Mouse (Mus musculus): ENCODE data around the gene Car10. TPM values are rescaled to one million over a fixed set of nuclear protein-coding genes. Genes with fewer than 3 reads are reported as not detected.

Gene Car10
- polyA plus RNA-seq (2012; fragmentation: generic; extraction: Trizol) = not detected

- peaks cover 7% of the 10 kb centered on the region for H3K27me3 ChIP-seq (ENCODE audit: control insufficient read depth, insufficient read depth, insufficient read length)
- no peak within 1 kb of the TSS for H3K4me3 ChIP-seq
- no peaks in the 10 kb centered on the region for H3K36me3 ChIP-seq (ENCODE audit: control insufficient read depth, insufficient read depth)
- no peak within 1 kb of the TSS for H3ac ChIP-seq (ENCODE audit: control insufficient read depth, insufficient read length)
- TF ChIP-seq POLR2A (IDR thresholded peaks at IDR 0.05; ENCODE audit: insufficient read length, low read depth) = no peak
- TF ChIP-seq POLR2AphosphoS2 (IDR thresholded peaks at IDR 0.05; ENCODE audit: insufficient read length, low read depth) = no peak
- no peak for TF ChIP-seq USF1 (IDR thresholded peaks at IDR 0.05; ENCODE audit: low read depth)
- no peak for TF ChIP-seq MYOD1 (IDR thresholded peaks at IDR 0.05; ENCODE audit: control insufficient read depth in 1 of 3, insufficient read length in 2 of 3, low read depth in 2 of 3)
- no peak for TF ChIP-seq TCF12 (IDR thresholded peaks at IDR 0.05; ENCODE audit: insufficient read depth, poor library complexity, severe bottlenecking)
- TF ChIP-seq SRF (IDR thresholded peaks at IDR 0.05; ENCODE audit: control insufficient read depth, insufficient read length, low read depth) = no peak
- no peak for TF ChIP-seq MAX (IDR thresholded peaks at IDR 0.05; ENCODE audit: low read depth)
- TF ChIP-seq CEBPB (IDR thresholded peaks at IDR 0.05; ENCODE audit: insufficient read depth, poor library complexity, severe bottlenecking) = no peak
- H3K79me2 ChIP-seq (ENCODE audit: control insufficient read depth, insufficient read depth) = no peaks in the 10 kb centered on the region
- H3K4me2 ChIP-seq (ENCODE audit: low read depth) = no peak within 1 kb of the TSS
Measured at GRCm38 (mm10) chr11:93097941-93098828, at the start of gene Car10. Car10 (plus strand) TSS chr11:93098028.

- H3K79me2 ChIP-seq (ENCODE audit: control insufficient read depth, insufficient read depth) = no peaks in the 10 kb centered on the region
- H3K4me3 ChIP-seq = no peak overlapping the region
- TF ChIP-seq E2F4 (IDR thresholded peaks at IDR 0.05; ENCODE audit: insufficient read depth) (no peak), TCF3 (IDR thresholded peaks at IDR 0.05; ENCODE audit: insufficient read length, low read depth) (no peak), MYOG (IDR thresholded peaks at IDR 0.05; ENCODE audit: control insufficient read depth in 1 of 3, insufficient read depth in 1 of 3, insufficient read length in 2 of 3, low read depth in 2 of 3) (no peak), POLR2AphosphoS2 (IDR thresholded peaks at IDR 0.05; ENCODE audit: insufficient read length, low read depth) (no peak), POLR2A (IDR thresholded peaks at IDR 0.05; ENCODE audit: insufficient read length, low read depth) (no peak)
- H3K27me3 ChIP-seq (ENCODE audit: control insufficient read depth, insufficient read depth, insufficient read length) = no peaks in the 10 kb centered on the region
- H3K36me3 ChIP-seq (ENCODE audit: control insufficient read depth, insufficient read depth) = no peaks in the 10 kb centered on the region
- no peak overlapping the region for H3K4me2 ChIP-seq (ENCODE audit: low read depth)
- H3ac ChIP-seq (ENCODE audit: control insufficient read depth, insufficient read length) = no peak overlapping the region
Measured at GRCm38 (mm10) chr11:93065021-93065420, 32.8 kb upstream of the Car10 start.

GRCm38 (mm10) chr11:93065656-93066181 lies 32.1 kb upstream of the Car10 start:
- no peak overlapping the region for H3K4me3 ChIP-seq
- no peak overlapping the region for H3ac ChIP-seq (ENCODE audit: control insufficient read depth, insufficient read length)
- no peaks in the 10 kb centered on the region for H3K27me3 ChIP-seq (ENCODE audit: control insufficient read depth, insufficient read depth, insufficient read length)
- H3K36me3 ChIP-seq (ENCODE audit: control insufficient read depth, insufficient read depth) = no peaks in the 10 kb centered on the region
- H3K4me2 ChIP-seq (ENCODE audit: low read depth) = no peak overlapping the region
- H3K79me2 ChIP-seq (ENCODE audit: control insufficient read depth, insufficient read depth) = no peaks in the 10 kb centered on the region
- no peak for TF ChIP-seq TCF3 (IDR thresholded peaks at IDR 0.05; ENCODE audit: insufficient read length, low read depth)
- TF ChIP-seq MAX (IDR thresholded peaks at IDR 0.05; ENCODE audit: low read depth) = no peak
- no peak for TF ChIP-seq MYOD1 (IDR thresholded peaks at IDR 0.05; ENCODE audit: control insufficient read depth in 1 of 3, insufficient read length in 2 of 3, low read depth in 2 of 3)
- TF ChIP-seq SRF (IDR thresholded peaks at IDR 0.05; ENCODE audit: control insufficient read depth, insufficient read length, low read depth) = no peak

GRCm38 (mm10) chr11:93095588-93095987 lies 2.2 kb upstream of the Car10 start:
- no peak overlapping the region for H3K4me2 ChIP-seq (ENCODE audit: low read depth)
- H3K27me3 ChIP-seq (ENCODE audit: control insufficient read depth, insufficient read depth, insufficient read length) = peaks cover 7% of the 10 kb centered on the region
- H3K4me3 ChIP-seq = no peak overlapping the region
- H3ac ChIP-seq (ENCODE audit: control insufficient read depth, insufficient read length) = no peak overlapping the region
- H3K36me3 ChIP-seq (ENCODE audit: control insufficient read depth, insufficient read depth) = no peaks in the 10 kb centered on the region
- no peaks in the 10 kb centered on the region for H3K79me2 ChIP-seq (ENCODE audit: control insufficient read depth, insufficient read depth)
- TF ChIP-seq POLR2A (IDR thresholded peaks at IDR 0.05; ENCODE audit: insufficient read length, low read depth) (no peak), MYOD1 (IDR thresholded peaks at IDR 0.05; ENCODE audit: control insufficient read depth in 1 of 3, insufficient read length in 2 of 3, low read depth in 2 of 3) (no peak), MAX (IDR thresholded peaks at IDR 0.05; ENCODE audit: low read depth) (no peak), REST (IDR thresholded peaks at IDR 0.05; ENCODE audit: insufficient read depth, insufficient read length) (no peak)

- no peak overlapping the region for H3K4me2 ChIP-seq (ENCODE audit: low read depth)
- peak; percentile 88 for TF ChIP-seq REST (IDR thresholded peaks at IDR 0.05; ENCODE audit: insufficient read depth, insufficient read length)
- no peak for TF ChIP-seq E2F4 (IDR thresholded peaks at IDR 0.05; ENCODE audit: insufficient read depth)
Measured at GRCm38 (mm10) chr11:93097001-93097400, 827 bp upstream of the Car10 start.

More at GRCm38 (mm10) chr11:93097001-93097400, 827 bp upstream of the Car10 start:
- H3K4me3 ChIP-seq = no peak overlapping the region
- peaks cover 7% of the 10 kb centered on the region for H3K27me3 ChIP-seq (ENCODE audit: control insufficient read depth, insufficient read depth, insufficient read length)
- no peak overlapping the region for H3ac ChIP-seq (ENCODE audit: control insufficient read depth, insufficient read length)
- no peaks in the 10 kb centered on the region for H3K79me2 ChIP-seq (ENCODE audit: control insufficient read depth, insufficient read depth)
- no peaks in the 10 kb centered on the region for H3K36me3 ChIP-seq (ENCODE audit: control insufficient read depth, insufficient read depth)
